In genomic region chr5:34513466-34514217, GRCm38 (mm10) we compare ENCODE assay signal across 8 mouse cellular contexts. TPM values are rescaled to one million over a fixed set of nuclear protein-coding genes. Genes with fewer than 3 reads are reported as not detected.
DNase-seq lines count a peak whose midpoint lies in the region; ATAC-seq and TF ChIP-seq lines count a peak whose summit lies in the region.

Gene Tnip2 (minus strand): TSS chr5:34513991.

- no peak for TF ChIP-seq CTCF in Patski (IDR thresholded peaks at IDR 0.05)

- in situ Hi-C loops in Patski (cut with MboI; ENCODE audit: low pct_unique_long_range_greater_than_20kb), result loop anchor here (5.0 kb wide), 1 partner anchor 124 kb away; the partner anchor contains the start of gene Mfsd10

- H3K4me2 ChIP-seq in hindbrain, embryonic 14.5 days (replicated peaks), result peak within 1 kb of the TSS; percentile 75

- no peaks in the 10 kb centered on the region for H3K9me3 ChIP-seq in hindbrain, embryonic 14.5 days (ENCODE audit: control insufficient read depth, low read length)

- POLR2A ChIA-PET in Patski (lab: Charles Lee), result interaction anchor here (0.5 to 1.4 kb wide), 6 partner anchors 16 to 326 kb away, joined by 3 to 5 read pairs (median 4); no protein-coding TSS in a partner anchor

- H3K27me3 ChIP-seq in Patski, result no peaks in the 10 kb centered on the region
- H3K27me3 ChIP-seq in hindbrain, embryonic 14.5 days (ENCODE audit: control insufficient read depth, insufficient read depth, low read length), result peaks cover 11% of the 10 kb centered on the region

- CTCF ChIA-PET in Patski (lab: Charles Lee), result interaction anchor here (1.1 to 1.6 kb wide), 5 partner anchors 10 to 146 kb away, joined by 3 to 9 read pairs (median 4); partner anchors contain the start of genes Mfsd10 and Nop14

- no peak within 1 kb of the TSS for H3K27ac ChIP-seq in hindbrain, embryonic 14.5 days

- peak; percentile 94 for ATAC-seq in Patski
- ATAC-seq in hindbrain, embryonic 14.5 days (ENCODE audit: low FRiP score), result peak; percentile 95

- H3K4me1 ChIP-seq in hindbrain, embryonic 14.5 days (replicated peaks; ENCODE audit: control insufficient read depth, insufficient read depth, low read length), result peaks cover 7% of the 10 kb centered on the region; the same call in 1 of the 2 replicates

- DNase-seq in Patski (ENCODE audit: low read depth, low spot score), result peak; percentile 73
- peak; percentile 70 to 79 for DNase-seq in cerebellum, postnatal 14 days
- DNase-seq in frontal cortex, postnatal 25 days (ENCODE audit: low spot score in 2 of 2), result peak; percentile 67 to 81
- peak; percentile 90 for DNase-seq in hindbrain, embryonic 14.5 days (ENCODE audit: low spot score)
- DNase-seq in layer of hippocampus, postnatal 36 days, result peak; percentile 90
- DNase-seq in lung, postnatal 36 days, result peak; percentile 99
- DNase-seq in retina, postnatal 1 day, result peak; percentile 95
- DNase-seq in urinary bladder, adult 18-20 months (ENCODE audit: low spot score in 2 of 2), result peak; percentile 96 to 98

- peak within 1 kb of the TSS; percentile 56 for H3K9ac ChIP-seq in hindbrain, embryonic 14.5 days

- no peaks in the 10 kb centered on the region for H3K36me3 ChIP-seq in hindbrain, embryonic 14.5 days (replicated peaks; ENCODE audit: control insufficient read depth, insufficient read depth)

- peak within 1 kb of the TSS; percentile 50 for H3K4me3 ChIP-seq in hindbrain, embryonic 14.5 days (replicated peaks; ENCODE audit: low read length)

- under 1% methylated on average over 63 of the region's 64 CpGs for WGBS in hindbrain, embryonic 14.5 days

RNA-seq across cellular contexts. Expression of gene Tnip2, which starts in this region (rescaled TPM):
- polyA plus RNA-seq in Patski (2021), result 33.5 TPM
- 10.1 and 10.5 TPM in 2 replicates for polyA plus RNA-seq in hindbrain, embryonic 14.5 days (2014; fragmentation: Nextera tagmentation; extraction: Ambion mirVana)
- total RNA-seq in layer of hippocampus, postnatal 36 days (2021), result 10 to 100 TPM; 22.5 to 26.3 TPM
